Mouse (Mus musculus): Measurements from ENCODE around the gene Kif1a. TPM values are rescaled to one million over a fixed set of nuclear protein-coding genes. Genes with fewer than 3 reads are reported as not detected.

Kif1a gene
- polyA plus RNA-seq, 1 experiment: not detected

DNA sequence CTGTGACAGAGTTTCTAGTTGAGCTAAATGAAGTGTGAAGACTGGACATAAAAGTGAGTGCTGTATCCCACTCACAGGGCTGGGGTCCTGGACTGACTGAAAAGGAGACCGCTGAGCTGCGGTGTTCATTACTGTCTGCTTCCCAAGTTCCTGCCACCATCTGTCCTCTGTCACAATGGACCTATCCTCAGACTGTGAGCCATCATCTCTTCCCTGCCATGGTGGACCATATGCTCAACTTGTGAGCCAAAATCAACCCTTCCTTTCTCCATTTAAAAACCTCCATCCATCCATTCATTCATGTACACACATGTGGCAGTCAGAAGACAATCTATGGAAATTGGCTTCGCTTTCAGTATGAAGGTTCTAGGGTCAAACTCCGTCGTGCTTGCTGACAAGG is 30.9 kb downstream of the Kif1a start:
- Histone ChIP-seq H3K27ac (replicated peaks; ENCODE audit: low read depth, low read length) (no peak overlapping the region), H3K4me3 (ENCODE audit: insufficient read depth, low read depth, low read length) (no peak overlapping the region), H3K4me1 (ENCODE audit: control insufficient read depth, insufficient read depth, insufficient read length, low read length) (no peaks in the 10 kb centered on the region)

DNA sequence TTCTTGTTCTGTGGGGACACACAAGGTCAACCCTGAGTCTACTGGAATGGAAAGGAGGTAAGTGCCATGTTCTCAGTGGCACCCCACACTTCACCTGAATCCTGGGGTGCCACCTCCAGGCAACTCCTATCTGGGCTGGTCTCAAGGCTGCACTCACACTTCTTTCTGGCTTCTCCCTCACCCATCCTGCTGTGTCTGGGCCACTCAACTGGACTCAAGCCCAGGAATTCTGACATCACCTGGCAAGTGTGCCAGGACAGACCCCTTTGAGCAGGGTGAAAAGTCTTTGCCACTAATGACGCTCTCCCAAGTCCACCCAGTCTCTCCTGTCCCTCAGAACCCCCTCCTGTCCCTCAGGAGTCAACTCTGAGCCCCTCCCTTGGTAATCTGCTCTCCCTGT is 33.2 kb downstream of the Kif1a start:
- no peak overlapping the region for H3K27ac ChIP-seq (replicated peaks; ENCODE audit: low read depth, low read length)
- no peak overlapping the region for H3K4me3 ChIP-seq (ENCODE audit: insufficient read depth, low read depth, low read length)

DNA sequence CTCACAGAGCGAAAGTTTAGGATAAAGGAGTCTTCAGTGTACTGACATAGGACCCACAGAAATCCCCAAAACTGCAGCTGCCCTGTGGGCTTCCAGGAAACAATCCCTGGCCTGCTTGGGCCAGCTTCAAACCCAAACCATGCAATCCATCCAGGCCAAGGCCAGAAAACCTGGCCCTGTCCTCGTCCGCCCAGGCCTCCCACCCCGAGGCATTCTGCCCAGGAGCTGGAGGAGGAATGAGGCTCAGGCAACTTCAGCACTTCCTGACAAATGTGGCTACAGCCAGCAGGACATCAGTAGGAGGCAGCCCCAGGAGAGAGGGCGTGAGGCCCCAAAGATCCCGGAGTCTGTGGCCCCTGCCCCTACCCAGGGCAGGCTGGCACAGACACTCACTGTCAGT is 36.1 kb downstream of the Kif1a start:
- H3K4me1 ChIP-seq (ENCODE audit: control insufficient read depth, insufficient read depth, insufficient read length, low read length): no peaks in the 10 kb centered on the region
- no peak overlapping the region for H3K27ac ChIP-seq (replicated peaks; ENCODE audit: low read depth, low read length)
- no peak overlapping the region for H3K4me3 ChIP-seq (ENCODE audit: insufficient read depth, low read depth, low read length)

More for the DNA sequence above, 33.2 kb downstream of the Kif1a start:
- H3K4me1 ChIP-seq (ENCODE audit: control insufficient read depth, insufficient read depth, insufficient read length, low read length): no peaks in the 10 kb centered on the region

DNA sequence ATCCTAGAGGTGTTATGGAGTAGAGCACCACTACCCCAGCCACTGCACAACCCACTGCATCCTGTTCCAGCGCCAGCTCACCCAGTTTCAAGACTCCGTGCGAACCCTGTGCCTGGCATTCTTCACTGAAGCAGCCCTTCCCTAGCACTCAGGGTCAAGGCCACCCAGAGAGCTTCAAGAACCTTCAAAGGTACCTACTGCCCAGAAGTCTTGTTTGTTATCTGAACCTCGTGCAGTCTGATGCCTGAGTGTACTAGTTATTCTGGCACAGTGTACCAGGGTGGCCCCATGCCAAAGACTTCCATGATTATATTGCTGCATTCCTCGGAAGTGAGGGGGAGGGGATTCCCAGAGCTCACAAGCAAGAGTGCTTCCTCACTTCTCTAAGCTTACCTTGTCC is 38.1 kb downstream of the Kif1a start:
- H3K4me3 ChIP-seq (ENCODE audit: insufficient read depth, low read depth, low read length): no peak overlapping the region
- H3K27ac ChIP-seq (replicated peaks; ENCODE audit: low read depth, low read length): no peak overlapping the region
- no peaks in the 10 kb centered on the region for H3K4me1 ChIP-seq (ENCODE audit: control insufficient read depth, insufficient read depth, insufficient read length, low read length)

DNA sequence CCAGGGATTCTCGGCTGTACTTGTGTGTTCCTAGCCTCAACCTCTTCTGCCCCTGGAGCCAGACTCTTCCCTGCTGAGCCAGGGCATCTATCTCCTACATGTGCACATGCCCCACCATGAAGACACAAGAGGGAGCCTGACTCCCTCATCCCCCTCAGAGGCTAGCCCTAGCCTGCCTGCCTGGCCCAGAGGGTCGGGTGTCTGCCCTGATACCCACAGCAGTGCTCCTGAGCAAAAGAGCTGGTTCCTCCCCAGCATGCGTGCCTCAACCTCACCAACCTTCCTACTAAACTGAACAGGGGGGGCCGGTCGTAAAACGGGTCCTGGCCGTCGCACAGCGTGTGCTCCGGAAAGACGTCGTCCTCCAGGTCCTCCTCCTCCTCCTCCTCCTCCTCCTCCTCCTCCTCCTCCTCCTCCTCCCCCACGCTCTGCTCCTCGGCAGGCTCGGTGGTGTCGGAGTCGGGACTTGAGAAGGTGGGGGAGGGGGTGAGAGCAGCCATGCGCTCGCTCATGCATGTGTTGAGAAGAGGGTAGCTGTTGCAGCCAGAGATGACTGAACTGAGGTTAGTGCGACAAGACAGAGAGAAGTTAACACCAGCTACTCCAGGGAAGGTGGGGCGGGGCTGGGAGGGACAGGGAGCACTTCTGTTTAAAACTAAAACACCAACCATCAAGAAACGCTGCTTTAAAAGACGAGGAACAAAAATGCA is 50.5 kb downstream of the Kif1a start:
- H3K4me3 ChIP-seq (ENCODE audit: insufficient read depth, low read depth, low read length): no peak overlapping the region
- H3K27ac ChIP-seq (replicated peaks; ENCODE audit: low read depth, low read length): no peak overlapping the region
- H3K4me1 ChIP-seq (ENCODE audit: control insufficient read depth, insufficient read depth, insufficient read length, low read length): no peaks in the 10 kb centered on the region

DNA sequence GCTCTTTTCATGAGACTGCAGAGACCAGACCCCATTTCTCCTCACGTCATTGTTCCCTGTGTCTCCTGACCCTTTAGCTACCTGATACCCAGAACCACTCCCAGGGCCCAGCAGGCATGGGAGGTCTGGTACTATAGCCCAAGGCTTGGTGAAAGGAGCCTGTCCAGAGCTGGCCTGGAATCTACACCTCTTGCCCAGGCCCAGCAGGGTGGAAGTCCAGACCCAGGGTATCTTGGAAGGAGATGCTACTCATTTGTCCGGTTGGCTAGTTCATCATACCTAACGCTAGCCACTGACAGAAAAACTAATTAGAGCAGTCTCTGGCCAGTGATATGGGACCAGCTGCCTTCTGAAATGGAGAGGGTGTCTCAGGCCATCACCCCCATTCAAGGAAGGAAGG is 51.7 kb downstream of the Kif1a start:
- Histone ChIP-seq H3K27ac (replicated peaks; ENCODE audit: low read depth, low read length) (no peak overlapping the region), H3K4me1 (ENCODE audit: control insufficient read depth, insufficient read depth, insufficient read length, low read length) (no peaks in the 10 kb centered on the region)

DNA sequence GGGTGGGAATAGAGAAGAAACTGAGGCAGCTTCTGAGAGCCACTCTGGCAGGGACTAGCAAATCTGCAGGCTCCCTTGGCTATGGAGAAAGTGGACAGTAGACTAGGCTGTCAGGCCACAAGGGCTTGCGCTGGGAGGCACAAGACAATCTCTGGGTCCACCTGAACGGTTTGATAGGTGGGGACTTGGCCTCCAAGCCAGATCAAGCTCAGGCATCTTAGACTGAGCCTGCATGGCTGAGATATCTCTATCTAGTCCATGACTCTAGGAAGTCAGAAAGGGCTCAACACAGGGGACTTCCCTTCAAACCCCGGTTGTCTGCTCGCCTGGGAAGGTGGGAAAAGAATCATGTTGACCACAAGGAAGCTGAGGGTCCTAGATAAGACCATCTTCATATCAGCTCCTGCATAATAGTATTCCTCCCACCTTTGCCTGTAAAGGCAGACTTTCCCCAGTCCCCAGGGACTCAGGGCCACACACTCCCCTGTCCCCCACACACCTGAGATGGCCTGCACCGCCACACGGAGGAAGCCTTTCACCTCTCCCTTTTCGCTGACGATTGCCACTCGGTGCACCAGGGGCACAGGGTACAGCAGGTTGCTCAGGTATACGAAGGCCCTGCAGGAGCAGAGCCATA is 55.5 kb downstream of the Kif1a start:
- Histone ChIP-seq H3K4me1 (ENCODE audit: control insufficient read depth, insufficient read depth, insufficient read length, low read length) (no peaks in the 10 kb centered on the region), H3K4me3 (ENCODE audit: insufficient read depth, low read depth, low read length) (no peak overlapping the region), H3K27ac (replicated peaks; ENCODE audit: low read depth, low read length) (no peak overlapping the region)

More for the DNA sequence above, 51.7 kb downstream of the Kif1a start:
- no peak overlapping the region for H3K4me3 ChIP-seq (ENCODE audit: insufficient read depth, low read depth, low read length)

DNA sequence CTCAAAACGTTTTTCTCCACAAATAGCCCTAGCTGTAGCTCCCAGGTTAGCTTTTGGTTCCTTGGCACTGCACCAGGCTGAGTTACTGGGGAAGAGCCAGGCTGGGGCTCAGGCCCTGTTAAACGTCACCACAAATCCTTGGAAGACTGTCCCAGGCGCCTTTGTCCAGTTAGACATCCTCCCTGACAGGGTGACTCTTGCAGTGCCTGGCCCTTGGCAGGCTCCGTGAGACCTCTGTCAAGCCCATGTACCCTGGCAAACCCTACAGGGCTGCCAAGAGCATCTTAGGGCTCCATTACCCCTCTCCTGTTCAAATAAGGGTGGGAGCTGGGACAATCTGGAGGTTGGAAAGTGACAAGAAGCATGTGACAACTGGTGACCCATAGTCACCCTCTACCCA is 65.8 kb downstream of the Kif1a start:
- H3K4me1 ChIP-seq (ENCODE audit: control insufficient read depth, insufficient read depth, insufficient read length, low read length): no peaks in the 10 kb centered on the region
- H3K4me3 ChIP-seq (ENCODE audit: insufficient read depth, low read depth, low read length): no peak overlapping the region
- no peak overlapping the region for H3K27ac ChIP-seq (replicated peaks; ENCODE audit: low read depth, low read length)

DNA sequence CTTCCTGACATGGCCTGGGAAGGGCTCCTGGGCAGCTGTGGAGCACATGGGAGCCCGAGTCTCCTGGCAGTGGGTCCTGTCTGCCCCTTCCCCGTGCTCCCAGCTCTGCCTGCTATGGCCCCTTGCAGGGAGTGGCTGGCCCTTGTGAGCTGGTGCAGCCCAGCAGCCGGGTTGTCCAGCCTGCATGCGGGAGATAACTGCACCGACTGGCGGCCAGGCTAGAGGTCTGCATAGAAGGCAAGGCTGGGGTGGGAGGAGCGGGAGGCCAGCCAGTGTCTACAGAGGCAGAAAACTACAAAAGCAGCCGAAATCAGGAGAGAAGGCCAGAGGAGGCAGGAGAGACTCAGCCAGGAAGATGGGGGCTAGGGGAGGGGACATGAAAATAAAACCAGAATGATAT is 67.8 kb downstream of the Kif1a start:
- Histone ChIP-seq H3K4me1 (ENCODE audit: control insufficient read depth, insufficient read depth, insufficient read length, low read length) (peaks cover 2% of the 10 kb centered on the region; the same call in 1 of the 2 replicates), H3K4me3 (ENCODE audit: insufficient read depth, low read depth, low read length) (no peak overlapping the region), H3K27ac (replicated peaks; ENCODE audit: low read depth, low read length) (no peak overlapping the region)

DNA sequence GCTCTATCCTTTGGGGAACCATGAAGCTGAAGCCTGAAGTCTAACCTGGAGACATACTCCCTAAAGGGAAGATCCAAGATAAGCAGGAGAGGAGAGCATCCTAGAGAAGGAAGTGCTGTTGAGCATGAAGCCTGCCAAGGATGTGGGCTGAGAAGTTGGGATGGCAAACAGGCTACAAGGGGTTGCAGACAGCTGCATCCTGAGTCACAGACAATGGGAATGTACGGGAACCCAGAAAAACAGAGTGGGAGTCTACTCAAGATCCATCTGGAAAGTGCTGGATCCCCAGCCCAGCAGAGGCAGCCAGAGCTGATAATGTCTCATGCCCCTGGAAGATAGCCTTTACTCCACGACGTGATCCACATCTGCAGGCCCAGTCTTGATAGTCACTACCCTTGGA is 70.6 kb downstream of the Kif1a start:
- H3K4me1 ChIP-seq (ENCODE audit: control insufficient read depth, insufficient read depth, insufficient read length, low read length): peaks cover 4% of the 10 kb centered on the region; the same call in 1 of the 2 replicates
- H3K4me3 ChIP-seq (ENCODE audit: insufficient read depth, low read depth, low read length): no peak overlapping the region
- no peak overlapping the region for H3K27ac ChIP-seq (replicated peaks; ENCODE audit: low read depth, low read length)

DNA sequence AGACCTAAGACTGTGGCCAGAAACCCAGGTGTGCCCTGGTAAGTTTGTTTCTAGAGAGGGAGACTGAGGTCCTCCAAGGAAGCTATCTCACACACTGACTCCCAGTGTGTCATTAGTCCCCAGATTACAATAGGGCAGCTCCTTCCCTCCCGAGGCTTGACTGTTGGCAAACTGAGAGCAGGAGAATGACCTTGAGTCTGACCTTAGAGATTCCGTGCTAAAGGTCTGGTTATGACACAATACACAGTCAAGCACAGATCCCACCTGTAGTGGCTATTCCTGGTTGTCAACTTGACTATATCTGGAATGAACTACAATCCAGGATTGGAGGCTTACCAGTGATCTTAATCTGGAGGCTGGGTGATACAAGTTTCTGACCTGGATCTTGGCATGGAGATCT is 71.7 kb downstream of the Kif1a start:
- Histone ChIP-seq H3K27ac (replicated peaks; ENCODE audit: low read depth, low read length) (no peak overlapping the region), H3K4me3 (ENCODE audit: insufficient read depth, low read depth, low read length) (no peak overlapping the region), H3K4me1 (ENCODE audit: control insufficient read depth, insufficient read depth, insufficient read length, low read length) (peaks cover 4% of the 10 kb centered on the region; the same call in 1 of the 2 replicates)

DNA sequence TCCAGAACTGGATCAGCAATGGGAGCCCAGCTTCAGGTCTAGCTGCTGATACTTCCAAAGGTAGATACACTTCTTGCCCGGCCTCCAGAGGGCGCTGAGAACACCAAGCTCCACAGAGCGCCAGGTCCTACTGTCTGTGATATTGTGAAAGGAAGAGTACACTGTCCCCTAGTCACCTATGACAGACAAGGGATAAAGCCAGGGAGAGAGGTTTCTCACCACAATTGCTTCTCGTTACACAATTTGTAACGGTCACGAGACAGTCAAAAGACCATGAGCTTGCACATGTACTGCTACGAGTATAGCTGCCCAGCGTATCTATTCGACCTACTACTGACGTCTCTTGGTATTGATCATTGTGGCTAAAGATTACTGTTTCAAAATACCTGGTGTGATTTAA is 72.4 kb downstream of the Kif1a start:
- Histone ChIP-seq H3K4me1 (ENCODE audit: control insufficient read depth, insufficient read depth, insufficient read length, low read length) (peaks cover 4% of the 10 kb centered on the region; the same call in 1 of the 2 replicates), H3K4me3 (ENCODE audit: insufficient read depth, low read depth, low read length) (no peak overlapping the region)

DNA sequence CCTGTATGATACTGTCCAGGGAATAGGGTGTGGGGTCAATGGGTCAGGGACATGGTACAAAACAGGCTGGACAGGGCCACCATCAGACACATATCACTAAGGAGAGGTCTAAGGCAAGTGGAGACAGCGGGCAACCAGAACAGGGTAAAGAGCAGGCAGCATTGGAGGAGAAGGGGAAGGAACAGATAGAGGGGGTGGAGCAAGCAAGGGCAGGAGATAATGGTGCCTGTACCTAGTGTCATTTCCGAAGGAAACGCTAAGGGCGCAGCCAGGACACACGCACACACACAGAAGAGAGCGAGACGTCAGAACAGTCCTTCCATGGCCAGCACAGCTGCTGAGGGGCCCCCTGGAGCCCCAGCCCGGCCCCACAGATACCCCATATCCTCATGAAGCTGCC is 75.2 kb downstream of the Kif1a start:
- H3K4me3 ChIP-seq (ENCODE audit: insufficient read depth, low read depth, low read length): no peak overlapping the region
- H3K4me1 ChIP-seq (ENCODE audit: control insufficient read depth, insufficient read depth, insufficient read length, low read length): peaks cover 4% of the 10 kb centered on the region; the same call in 1 of the 2 replicates

More for the DNA sequence above, 72.4 kb downstream of the Kif1a start:
- H3K27ac ChIP-seq (replicated peaks; ENCODE audit: low read depth, low read length): no peak overlapping the region

DNA sequence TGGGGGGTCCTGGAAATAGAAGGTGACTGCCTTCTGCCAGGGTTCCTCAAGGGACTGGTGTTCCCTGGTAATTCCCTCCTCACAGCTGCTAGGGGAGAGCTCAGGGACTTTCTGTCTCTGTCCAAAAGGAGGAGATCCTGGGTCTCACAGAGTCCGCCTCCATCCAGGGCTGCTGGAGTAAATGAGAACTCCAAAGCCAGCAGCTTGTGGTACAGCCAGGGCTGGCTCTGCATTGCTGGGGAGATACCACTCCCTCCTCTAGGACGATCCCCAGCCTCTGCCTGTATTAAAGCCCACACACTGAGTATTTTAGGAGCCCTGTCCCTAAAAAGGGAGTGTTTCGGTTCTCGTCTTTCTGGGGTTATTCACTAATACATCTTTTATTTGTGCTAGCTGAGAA is 81.1 kb downstream of the Kif1a start:
- H3K4me1 ChIP-seq (ENCODE audit: control insufficient read depth, insufficient read depth, insufficient read length, low read length): no peaks in the 10 kb centered on the region
- H3K4me3 ChIP-seq (ENCODE audit: insufficient read depth, low read depth, low read length): no peak overlapping the region
- H3K27ac ChIP-seq (replicated peaks; ENCODE audit: low read depth, low read length): no peak overlapping the region

More for the DNA sequence above, 75.2 kb downstream of the Kif1a start:
- H3K27ac ChIP-seq (replicated peaks; ENCODE audit: low read depth, low read length): no peak overlapping the region

DNA sequence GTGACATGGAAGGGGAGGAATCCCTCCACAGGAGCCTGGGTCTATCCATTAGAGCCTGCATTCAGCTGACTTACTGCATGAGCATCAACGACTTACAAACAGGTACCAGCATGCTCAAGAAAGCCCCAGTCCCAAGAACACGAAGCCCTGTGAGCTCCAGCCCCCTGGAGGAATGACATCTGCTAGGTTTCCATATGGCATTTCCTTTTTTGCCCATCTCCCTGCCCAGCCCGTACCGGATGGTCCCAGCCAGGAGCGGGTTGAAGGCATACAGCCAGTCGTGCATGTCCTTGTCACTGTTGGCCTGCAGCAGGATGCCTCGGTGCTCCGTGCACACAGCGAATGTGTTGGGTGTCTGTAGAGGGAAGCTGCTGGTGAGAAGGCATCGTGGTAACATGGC is 83.0 kb downstream of the Kif1a start:
- Histone ChIP-seq H3K4me1 (ENCODE audit: control insufficient read depth, insufficient read depth, insufficient read length, low read length) (no peaks in the 10 kb centered on the region), H3K27ac (replicated peaks; ENCODE audit: low read depth, low read length) (no peak overlapping the region), H3K4me3 (ENCODE audit: insufficient read depth, low read depth, low read length) (no peak overlapping the region)

DNA sequence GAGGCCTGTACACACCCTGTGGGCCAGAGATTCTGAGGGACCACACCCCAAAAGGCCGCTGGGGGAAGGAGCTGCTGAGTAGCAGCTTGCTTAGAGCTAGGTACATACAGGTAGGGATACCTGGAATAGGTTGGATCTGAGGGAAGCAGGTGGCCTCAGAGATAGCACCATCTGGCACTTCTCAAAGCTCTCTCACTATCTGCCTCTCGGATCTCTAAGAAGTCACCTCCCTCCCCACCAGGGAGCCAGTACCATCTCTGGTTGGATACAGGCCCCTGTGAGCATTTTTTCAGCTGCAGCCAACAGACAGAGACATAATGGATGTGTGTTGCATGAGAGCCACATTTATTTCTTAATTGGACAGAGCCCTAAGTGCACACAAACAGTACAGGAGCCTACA is 86.6 kb downstream of the Kif1a start:
- Histone ChIP-seq H3K4me1 (ENCODE audit: control insufficient read depth, insufficient read depth, insufficient read length, low read length) (no peaks in the 10 kb centered on the region), H3K27ac (replicated peaks; ENCODE audit: low read depth, low read length) (no peak overlapping the region), H3K4me3 (ENCODE audit: insufficient read depth, low read depth, low read length) (no peak overlapping the region)
